Mouse (Mus musculus): Measurements from ENCODE around the gene Shank2. TPM values are rescaled to one million over a fixed set of nuclear protein-coding genes. Genes with fewer than 3 reads are reported as not detected.

The Shank2 gene
- polyA plus RNA-seq, 1 experiment from 2014 or later, result 0.49 TPM

GRCm38 (mm10) chr7:144447146-144447545, 445.4 kb downstream of the Shank2 start:
- no peak overlapping the region for H3K4me3 ChIP-seq (ENCODE audit: control insufficient read depth in 1 of 2, insufficient read depth in 1 of 2, low read depth in 1 of 2, low read length in 2 of 2)
- H3K36me3 ChIP-seq (ENCODE audit: control insufficient read depth, insufficient read depth, low read length), result peaks cover 95% of the 10 kb centered on the region
- H3K9ac ChIP-seq (ENCODE audit: low read length), result no peak overlapping the region
- peaks cover 2 to 6% of the 10 kb centered on the region in 2 experiments; a peak in 3 of 4 replicates for H3K4me1 ChIP-seq (ENCODE audit: control insufficient read depth in 2 of 2, insufficient read depth in 2 of 2, low read length in 2 of 2)
- no peaks in the 10 kb centered on the region for H3K27me3 ChIP-seq (ENCODE audit: control insufficient read depth, insufficient read depth, low read length)
- H3K27ac ChIP-seq (replicated peaks in 1 of 2; ENCODE audit: control insufficient read depth in 1 of 2, insufficient read depth in 1 of 2, low read depth in 2 of 2, low read length in 2 of 2), result no peak overlapping the region
- H3K9me3 ChIP-seq (ENCODE audit: control insufficient read depth, low read length), result no peaks in the 10 kb centered on the region
- no peak overlapping the region for H3K4me2 ChIP-seq (ENCODE audit: low read length)
- no peak for ATAC-seq (ENCODE audit: insufficient number of reproducible peaks, insufficient read depth, low FRiP score, low read depth)
- WGBS, result 86% methylated on average over 3 of the region's 3 CpGs

GRCm38 (mm10) chr7:144448186-144448585, 446.5 kb downstream of the Shank2 start:
- no peak overlapping the region for H3K4me3 ChIP-seq (ENCODE audit: control insufficient read depth in 1 of 2, insufficient read depth in 1 of 2, low read depth in 1 of 2, low read length in 2 of 2)
- WGBS, result 93% methylated on average over 1 of the region's 1 CpGs
- no peaks in the 10 kb centered on the region for H3K9me3 ChIP-seq (ENCODE audit: control insufficient read depth, low read length)
- no peak overlapping the region for H3K9ac ChIP-seq (ENCODE audit: low read length)
- no peak overlapping the region for H3K27ac ChIP-seq (replicated peaks in 1 of 2; ENCODE audit: control insufficient read depth in 1 of 2, insufficient read depth in 1 of 2, low read depth in 2 of 2, low read length in 2 of 2)
- no peak overlapping the region for H3K4me2 ChIP-seq (ENCODE audit: low read length)
- H3K36me3 ChIP-seq (ENCODE audit: control insufficient read depth, insufficient read depth, low read length), result peaks cover 97% of the 10 kb centered on the region
- no peaks in the 10 kb centered on the region for H3K27me3 ChIP-seq (ENCODE audit: control insufficient read depth, insufficient read depth, low read length)
- no peak for ATAC-seq (ENCODE audit: insufficient number of reproducible peaks, insufficient read depth, low FRiP score, low read depth)
- peaks cover 2 to 6% of the 10 kb centered on the region in 2 experiments; a peak in 3 of 4 replicates for H3K4me1 ChIP-seq (ENCODE audit: control insufficient read depth in 2 of 2, insufficient read depth in 2 of 2, low read length in 2 of 2)

- ATAC-seq (ENCODE audit: insufficient number of reproducible peaks, insufficient read depth, low FRiP score, low read depth), result peak; percentile 82
- WGBS, result 70% methylated on average over 13 of the region's 13 CpGs
- H3K36me3 ChIP-seq (ENCODE audit: control insufficient read depth, insufficient read depth, low read length), result peaks cover 98% of the 10 kb centered on the region
These were observed 448.2 kb downstream of the Shank2 start for GRCm38 (mm10) chr7:144449637-144450570.

GRCm38 (mm10) chr7:144450661-144451060, 448.9 kb downstream of the Shank2 start:
- H3K4me2 ChIP-seq (ENCODE audit: low read length), result no peak overlapping the region
- ATAC-seq (ENCODE audit: insufficient number of reproducible peaks, insufficient read depth, low FRiP score, low read depth), result no peak
- WGBS, result 85% methylated on average over 9 of the region's 9 CpGs
- peaks cover 98% of the 10 kb centered on the region for H3K36me3 ChIP-seq (ENCODE audit: control insufficient read depth, insufficient read depth, low read length)
- no peak overlapping the region for H3K4me3 ChIP-seq (ENCODE audit: control insufficient read depth in 1 of 2, insufficient read depth in 1 of 2, low read depth in 1 of 2, low read length in 2 of 2)
- H3K27ac ChIP-seq (replicated peaks in 1 of 2; ENCODE audit: control insufficient read depth in 1 of 2, insufficient read depth in 1 of 2, low read depth in 2 of 2, low read length in 2 of 2), result no peak overlapping the region
- no peaks in the 10 kb centered on the region for H3K9me3 ChIP-seq (ENCODE audit: control insufficient read depth, low read length)
- peaks cover 2 to 6% of the 10 kb centered on the region in 2 experiments; a peak in 3 of 4 replicates for H3K4me1 ChIP-seq (ENCODE audit: control insufficient read depth in 2 of 2, insufficient read depth in 2 of 2, low read length in 2 of 2)
- no peaks in the 10 kb centered on the region for H3K27me3 ChIP-seq (ENCODE audit: control insufficient read depth, insufficient read depth, low read length)
- H3K9ac ChIP-seq (ENCODE audit: low read length), result no peak overlapping the region

More at GRCm38 (mm10) chr7:144449637-144450570, 448.2 kb downstream of the Shank2 start:
- Histone ChIP-seq H3K4me2 (ENCODE audit: low read length) (no peak overlapping the region), H3K27me3 (ENCODE audit: control insufficient read depth, insufficient read depth, low read length) (no peaks in the 10 kb centered on the region), H3K4me1 (ENCODE audit: control insufficient read depth in 2 of 2, insufficient read depth in 2 of 2, low read length in 2 of 2) (peaks cover 2 to 6% of the 10 kb centered on the region in 2 experiments; a peak in 3 of 4 replicates), H3K4me3 (ENCODE audit: control insufficient read depth in 1 of 2, insufficient read depth in 1 of 2, low read depth in 1 of 2, low read length in 2 of 2) (no peak overlapping the region), H3K9me3 (ENCODE audit: control insufficient read depth, low read length) (no peaks in the 10 kb centered on the region), H3K9ac (ENCODE audit: low read length) (0 out of 2 replicates have a peak overlapping the region, but pooled peaks have one; percentile 12), H3K27ac (replicated peaks in 1 of 2; ENCODE audit: control insufficient read depth in 1 of 2, insufficient read depth in 1 of 2, low read depth in 2 of 2, low read length in 2 of 2) (peak overlapping the region in 1 of 2 experiments; percentile 38; a peak in 2 of 4 replicates)

GRCm38 (mm10) chr7:144458881-144459280, 457.2 kb downstream of the Shank2 start:
- Histone ChIP-seq H3K4me2 (ENCODE audit: low read length) (no peak overlapping the region), H3K27ac (replicated peaks in 1 of 2; ENCODE audit: control insufficient read depth in 1 of 2, insufficient read depth in 1 of 2, low read depth in 2 of 2, low read length in 2 of 2) (no peak overlapping the region), H3K27me3 (ENCODE audit: control insufficient read depth, insufficient read depth, low read length) (no peaks in the 10 kb centered on the region), H3K9ac (ENCODE audit: low read length) (no peak overlapping the region), H3K4me3 (ENCODE audit: control insufficient read depth in 1 of 2, insufficient read depth in 1 of 2, low read depth in 1 of 2, low read length in 2 of 2) (no peak overlapping the region), H3K9me3 (ENCODE audit: control insufficient read depth, low read length) (no peaks in the 10 kb centered on the region), H3K36me3 (ENCODE audit: control insufficient read depth, insufficient read depth, low read length) (peaks cover 100% of the 10 kb centered on the region), H3K4me1 (ENCODE audit: control insufficient read depth in 2 of 2, insufficient read depth in 2 of 2, low read length in 2 of 2) (no peaks in the 10 kb centered on the region)
- ATAC-seq (ENCODE audit: insufficient number of reproducible peaks, insufficient read depth, low FRiP score, low read depth), result no peak
- 88% methylated on average over 1 of the region's 1 CpGs for WGBS

- no peak overlapping the region for H3K27ac ChIP-seq (replicated peaks in 1 of 2; ENCODE audit: control insufficient read depth in 1 of 2, insufficient read depth in 1 of 2, low read depth in 2 of 2, low read length in 2 of 2)
- H3K4me2 ChIP-seq (ENCODE audit: low read length), result no peak overlapping the region
- WGBS, result 88% methylated on average over 6 of the region's 6 CpGs
- H3K36me3 ChIP-seq (ENCODE audit: control insufficient read depth, insufficient read depth, low read length), result peaks cover 97% of the 10 kb centered on the region
- no peaks in the 10 kb centered on the region for H3K4me1 ChIP-seq (ENCODE audit: control insufficient read depth in 2 of 2, insufficient read depth in 2 of 2, low read length in 2 of 2)
- H3K27me3 ChIP-seq (ENCODE audit: control insufficient read depth, insufficient read depth, low read length), result no peaks in the 10 kb centered on the region
- H3K9me3 ChIP-seq (ENCODE audit: control insufficient read depth, low read length), result no peaks in the 10 kb centered on the region
- H3K9ac ChIP-seq (ENCODE audit: low read length), result no peak overlapping the region
- H3K4me3 ChIP-seq (ENCODE audit: control insufficient read depth in 1 of 2, insufficient read depth in 1 of 2, low read depth in 1 of 2, low read length in 2 of 2), result no peak overlapping the region
- ATAC-seq (ENCODE audit: insufficient number of reproducible peaks, insufficient read depth, low FRiP score, low read depth), result no peak
These were observed 459.6 kb downstream of the Shank2 start for GRCm38 (mm10) chr7:144461246-144461902.

GRCm38 (mm10) chr7:144462577-144462976, 460.8 kb downstream of the Shank2 start:
- no peak for ATAC-seq (ENCODE audit: insufficient number of reproducible peaks, insufficient read depth, low FRiP score, low read depth)
- Histone ChIP-seq H3K4me3 (ENCODE audit: control insufficient read depth in 1 of 2, insufficient read depth in 1 of 2, low read depth in 1 of 2, low read length in 2 of 2) (no peak overlapping the region), H3K36me3 (ENCODE audit: control insufficient read depth, insufficient read depth, low read length) (peaks cover 85% of the 10 kb centered on the region), H3K4me2 (ENCODE audit: low read length) (no peak overlapping the region), H3K9ac (ENCODE audit: low read length) (no peak overlapping the region), H3K9me3 (ENCODE audit: control insufficient read depth, low read length) (no peaks in the 10 kb centered on the region), H3K27ac (replicated peaks in 1 of 2; ENCODE audit: control insufficient read depth in 1 of 2, insufficient read depth in 1 of 2, low read depth in 2 of 2, low read length in 2 of 2) (no peak overlapping the region), H3K27me3 (ENCODE audit: control insufficient read depth, insufficient read depth, low read length) (no peaks in the 10 kb centered on the region), H3K4me1 (ENCODE audit: control insufficient read depth in 2 of 2, insufficient read depth in 2 of 2, low read length in 2 of 2) (no peaks in the 10 kb centered on the region)
- 78% methylated on average over 7 of the region's 7 CpGs for WGBS

Measured in heart, embryonic 14.5 days (tissue).